Mouse (Mus musculus) thymus, postnatal 25 days (tissue): ENCODE measurements around the gene Acot8.

Source experiments
- DNase-seq: peaks from one replicate; pipeline ENCODE4 v3.0.0; 2022

Acot8 gene

DNA sequence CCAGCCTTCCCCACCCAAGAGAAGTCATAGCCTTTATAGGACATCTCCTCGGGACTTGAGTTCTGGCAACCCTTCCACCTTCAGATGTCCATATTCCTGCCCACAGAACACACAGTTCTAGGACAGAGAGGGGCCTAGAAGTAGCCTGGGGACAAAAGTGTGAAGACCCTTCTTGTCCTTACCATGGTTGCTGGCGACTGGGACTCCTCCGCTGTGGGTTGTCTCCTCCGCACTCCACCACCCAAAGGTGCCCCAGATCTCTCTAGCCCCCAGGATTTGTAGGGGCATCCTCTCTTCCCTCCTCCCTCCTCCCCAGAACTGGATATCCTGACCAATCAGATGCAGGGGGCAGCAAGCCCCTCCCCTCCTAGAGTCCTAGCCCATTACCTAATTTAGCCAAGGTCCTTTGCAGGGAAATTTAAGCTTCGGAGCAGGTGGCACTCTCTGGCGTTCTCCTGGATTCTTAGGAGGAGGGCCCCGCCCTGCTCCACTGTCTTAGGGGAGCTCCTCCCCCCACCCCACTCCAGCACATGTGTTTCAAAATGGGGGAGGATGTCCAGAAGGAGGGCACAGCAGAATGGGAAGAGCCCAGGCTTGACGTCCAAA lies 25.1 kb downstream of the Acot8 start, which contains the start of gene Tnnc2:
TSS of gene Tnnc2 (minus strand) at position 487 of the 606 bp plus-strand sequence.
- no peak for DNase-seq

DNA sequence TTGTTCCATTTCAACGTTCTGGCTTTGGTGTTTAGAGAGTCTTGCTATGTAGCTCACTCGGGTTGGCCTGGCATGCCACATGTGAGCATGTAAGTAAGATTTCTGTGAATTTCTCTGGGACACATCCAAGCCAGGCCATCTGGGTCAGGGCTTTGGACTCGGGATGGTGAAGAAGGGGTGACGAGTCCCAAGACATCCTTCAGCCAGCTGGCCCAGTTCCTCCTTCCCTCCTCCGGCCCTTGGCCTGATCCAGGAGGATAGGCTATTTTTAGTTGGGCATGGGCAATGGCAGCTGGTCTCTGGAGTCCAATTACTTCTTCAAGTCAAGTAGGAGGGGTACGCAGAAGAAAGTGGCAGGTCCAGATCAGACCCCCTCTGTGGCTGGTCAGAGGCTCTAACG lies 25.9 kb downstream of the Acot8 start:
- DNase-seq = no peak

DNA sequence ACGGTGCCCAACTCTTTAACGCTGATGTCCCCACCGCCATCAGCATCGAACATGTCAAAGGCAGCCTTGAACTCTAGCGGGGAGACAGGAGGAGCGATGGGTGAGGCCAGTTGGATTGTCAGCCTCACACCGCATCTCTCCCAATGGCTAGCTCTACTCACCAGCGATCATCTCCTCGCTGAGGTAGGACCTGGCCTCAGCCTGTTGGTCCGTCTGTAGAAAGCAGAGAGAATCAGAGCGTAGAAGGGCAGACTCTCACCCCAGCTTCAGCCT lies 26.7 kb downstream of the Acot8 start:
- DNase-seq = no peak

DNA sequence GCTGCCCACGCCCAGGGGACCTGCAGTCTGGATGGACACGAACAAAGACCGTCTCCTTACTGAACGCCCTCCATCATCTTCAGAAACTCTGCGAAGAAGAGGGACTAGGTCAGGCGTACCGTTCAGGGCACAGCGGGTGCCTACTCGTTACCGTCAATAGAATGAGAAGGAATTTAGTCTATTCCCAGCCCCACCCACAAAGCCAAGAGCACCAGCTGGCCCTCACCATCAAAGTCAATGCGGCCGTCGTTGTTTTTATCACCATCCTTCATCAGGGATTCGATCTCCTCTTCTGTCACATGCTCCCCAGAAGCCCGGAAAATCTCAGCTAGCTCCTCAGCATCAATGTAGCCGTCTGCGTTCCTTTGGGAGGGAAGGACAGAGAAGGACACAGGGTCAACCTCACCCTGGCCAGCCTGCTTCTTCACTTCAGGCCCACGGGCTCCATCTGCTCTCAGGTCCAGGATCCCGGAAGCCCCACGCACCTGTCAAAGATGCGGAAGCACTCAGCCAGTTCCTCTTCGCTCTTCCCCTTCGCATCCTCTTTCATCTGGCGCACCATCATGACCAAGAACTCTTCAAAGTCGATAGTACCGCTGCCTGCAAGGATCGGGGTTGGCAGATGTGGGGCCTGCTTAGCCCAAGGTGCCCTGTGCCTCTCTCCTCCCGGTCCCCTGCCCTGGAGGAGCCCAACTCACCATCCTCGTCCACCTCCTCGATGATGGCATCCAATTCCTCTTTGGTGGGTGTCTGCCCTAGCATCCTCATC lies 27.3 kb downstream of the Acot8 start:
- no peak for DNase-seq

DNA sequence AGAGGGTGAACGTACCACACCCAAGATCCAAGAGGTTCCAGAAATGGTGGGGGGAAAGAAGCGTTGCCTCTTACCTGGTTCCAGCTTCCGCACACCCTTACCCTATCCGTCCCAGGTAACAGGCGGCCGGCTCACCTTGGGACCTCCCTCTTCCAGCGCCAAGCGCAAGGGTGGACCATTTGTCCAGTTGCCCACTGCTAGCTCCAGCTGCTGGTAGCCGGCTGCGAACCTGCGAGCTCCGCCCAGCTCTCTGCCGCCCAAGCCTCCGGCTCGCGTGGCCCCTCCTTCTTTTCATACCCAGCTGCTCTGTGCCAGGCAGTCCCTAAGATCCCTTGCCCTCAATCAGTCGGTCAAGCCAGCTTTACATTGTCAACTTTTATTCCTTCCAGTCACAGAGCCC lies 27.9 kb downstream of the Acot8 start:
- no peak for DNase-seq

DNA sequence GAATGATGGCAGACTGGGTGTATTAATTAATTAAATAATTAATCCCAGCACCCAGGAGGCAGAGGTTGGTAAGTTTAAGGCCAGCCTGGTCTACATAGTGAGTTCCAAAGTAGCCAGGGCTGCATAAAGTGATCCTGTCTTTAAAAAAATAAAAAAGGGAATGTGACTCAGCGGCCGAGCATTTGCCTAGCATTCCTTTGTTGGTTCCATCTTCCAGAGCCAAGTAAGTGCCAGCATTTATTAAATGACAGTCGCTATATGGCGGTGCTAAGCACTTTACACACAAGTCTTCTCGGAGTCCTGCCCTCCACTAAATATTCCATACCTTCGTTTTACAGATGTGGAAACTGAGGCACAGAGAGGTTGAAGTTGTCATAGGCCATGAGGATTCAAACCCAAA lies 28.6 kb downstream of the Acot8 start:
- no peak for DNase-seq

DNA sequence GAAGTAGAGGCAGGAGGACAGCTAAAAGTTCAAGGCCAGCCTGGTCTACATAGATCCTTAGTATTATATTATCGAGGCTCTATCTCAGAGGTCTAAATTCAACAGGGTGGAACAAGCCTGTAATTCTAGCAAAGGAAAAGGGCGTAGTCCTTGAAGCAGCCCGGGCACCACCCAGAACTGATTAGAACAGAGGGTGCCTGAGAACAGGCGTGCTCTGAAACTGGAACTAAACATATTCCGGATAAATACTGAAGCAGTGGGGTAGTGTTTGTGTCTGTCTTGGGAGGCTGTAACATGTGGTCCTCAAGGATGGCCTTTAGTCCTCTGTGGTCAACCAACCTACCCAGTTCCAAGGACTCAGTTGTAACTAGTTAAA lies 30.7 kb downstream of the Acot8 start:
- no peak for DNase-seq

DNA sequence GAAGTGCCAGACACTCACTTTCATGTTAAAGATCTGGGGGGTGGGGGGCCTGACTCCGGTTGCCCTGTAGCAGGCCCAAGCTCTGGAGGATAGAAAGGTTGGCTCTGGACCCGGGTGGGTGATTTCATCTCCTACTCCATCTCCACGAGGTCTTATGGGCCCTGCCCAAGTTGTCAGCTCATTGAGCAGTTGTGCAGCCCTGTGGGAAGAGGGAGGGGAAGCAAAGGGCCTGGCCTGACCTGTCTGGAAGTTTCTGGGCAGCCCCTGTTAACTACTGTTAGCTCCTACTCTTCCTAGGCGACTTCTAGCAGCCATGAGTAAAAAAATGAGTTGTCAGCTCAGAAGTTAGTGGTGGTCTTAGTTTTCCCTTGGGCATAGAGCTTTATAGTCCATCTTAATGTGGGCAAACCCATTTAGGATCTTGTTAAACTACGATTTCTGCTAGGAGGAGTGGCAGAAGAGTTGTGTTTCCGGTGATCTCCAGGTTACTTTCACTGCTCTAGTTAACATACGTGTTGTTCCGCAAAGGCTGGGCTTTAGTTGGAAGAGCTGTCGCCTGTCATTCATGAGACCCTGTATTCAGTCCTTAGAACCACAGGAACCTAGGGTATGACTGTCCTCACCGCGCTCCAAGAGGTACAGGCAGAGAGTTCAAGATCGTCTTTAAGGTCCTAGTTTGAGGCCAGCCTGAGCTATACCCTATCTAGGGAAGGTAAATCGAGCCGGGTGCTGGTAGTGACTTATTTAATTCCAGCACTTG lies 31.3 kb downstream of the Acot8 start:
- DNase-seq = no peak

DNA sequence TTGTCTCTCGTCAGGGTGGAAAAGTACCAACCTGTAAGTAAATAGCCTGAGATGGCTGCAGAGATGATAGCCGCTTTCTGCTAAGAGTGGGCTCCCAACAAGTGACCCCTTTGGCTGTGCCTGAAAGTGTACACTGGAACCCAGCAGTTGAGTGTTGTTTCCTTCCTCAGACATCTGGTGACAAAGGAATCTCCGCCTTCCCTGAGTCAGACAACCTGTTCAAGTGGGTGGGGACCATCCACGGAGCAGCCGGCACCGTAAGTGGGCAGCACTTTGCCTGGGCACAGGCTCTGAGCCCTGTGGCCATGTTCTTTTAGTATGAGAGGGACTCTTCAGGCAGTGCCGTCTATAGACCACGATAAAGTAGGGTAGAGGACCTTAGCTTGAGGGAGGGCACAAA lies 33.6 kb downstream of the Acot8 start:
- DNase-seq = no peak

DNA sequence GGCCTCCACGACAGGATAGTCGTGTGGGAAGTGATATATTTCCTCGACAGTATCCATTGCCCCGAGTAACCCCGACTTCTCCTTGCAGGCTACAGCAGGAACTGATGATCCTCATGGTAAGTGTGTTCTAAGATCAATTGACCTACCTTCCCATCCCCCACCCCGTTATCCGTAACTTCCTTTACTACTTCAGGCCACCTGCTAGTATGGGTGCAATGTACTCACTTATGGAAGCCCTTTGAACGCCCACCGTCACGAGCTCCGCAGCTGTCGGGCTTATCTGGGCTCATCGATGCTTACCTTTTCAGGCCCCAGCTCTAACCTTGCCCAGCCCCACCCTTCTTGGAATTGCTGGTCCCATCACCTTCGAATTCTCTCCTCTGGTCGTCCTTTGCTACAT lies 34.4 kb downstream of the Acot8 start:
- no peak for DNase-seq

DNA sequence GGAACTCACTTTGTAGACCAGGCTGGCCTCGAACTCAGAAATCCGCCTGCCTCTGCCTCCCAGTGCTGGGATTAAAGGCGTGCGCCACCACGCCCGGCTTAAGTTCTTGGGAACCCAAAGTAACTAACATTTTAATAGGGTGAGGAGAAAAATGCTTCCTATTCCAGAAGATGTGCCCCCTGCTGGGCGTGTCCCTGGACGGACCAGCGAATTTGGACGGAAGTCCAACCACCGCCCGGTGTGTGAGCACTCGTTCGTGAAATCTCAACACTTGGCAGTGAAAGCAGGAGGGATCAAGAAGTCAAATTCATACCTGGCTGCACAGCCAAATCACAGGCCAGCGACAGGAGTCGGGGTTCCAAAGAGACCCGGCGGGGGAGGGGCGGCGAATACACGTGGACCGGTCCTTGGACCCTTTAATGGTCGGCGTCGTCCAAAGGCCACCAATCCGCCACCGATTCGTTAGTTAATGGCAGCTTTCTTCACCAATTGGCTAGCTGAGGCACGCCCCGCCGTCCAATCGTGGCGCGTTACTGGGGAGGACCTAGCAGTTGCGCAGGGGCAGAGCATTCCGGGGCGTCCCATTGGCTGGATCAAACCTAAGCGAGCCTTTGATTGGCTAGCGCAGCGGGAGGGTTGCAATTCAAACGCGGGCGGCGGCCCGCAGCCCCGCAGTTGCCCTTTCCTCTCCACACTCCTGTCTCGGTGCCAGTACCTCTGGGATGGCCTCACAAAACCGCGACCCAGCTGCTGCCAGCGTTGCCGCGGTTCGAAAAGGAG lies 35.2 kb downstream of the Acot8 start, which contains the start of gene Ube2c:
TSS of gene Ube2c (plus strand) at position 641 of the 780 bp plus-strand sequence.
- DNase-seq = peak; percentile 97

DNA sequence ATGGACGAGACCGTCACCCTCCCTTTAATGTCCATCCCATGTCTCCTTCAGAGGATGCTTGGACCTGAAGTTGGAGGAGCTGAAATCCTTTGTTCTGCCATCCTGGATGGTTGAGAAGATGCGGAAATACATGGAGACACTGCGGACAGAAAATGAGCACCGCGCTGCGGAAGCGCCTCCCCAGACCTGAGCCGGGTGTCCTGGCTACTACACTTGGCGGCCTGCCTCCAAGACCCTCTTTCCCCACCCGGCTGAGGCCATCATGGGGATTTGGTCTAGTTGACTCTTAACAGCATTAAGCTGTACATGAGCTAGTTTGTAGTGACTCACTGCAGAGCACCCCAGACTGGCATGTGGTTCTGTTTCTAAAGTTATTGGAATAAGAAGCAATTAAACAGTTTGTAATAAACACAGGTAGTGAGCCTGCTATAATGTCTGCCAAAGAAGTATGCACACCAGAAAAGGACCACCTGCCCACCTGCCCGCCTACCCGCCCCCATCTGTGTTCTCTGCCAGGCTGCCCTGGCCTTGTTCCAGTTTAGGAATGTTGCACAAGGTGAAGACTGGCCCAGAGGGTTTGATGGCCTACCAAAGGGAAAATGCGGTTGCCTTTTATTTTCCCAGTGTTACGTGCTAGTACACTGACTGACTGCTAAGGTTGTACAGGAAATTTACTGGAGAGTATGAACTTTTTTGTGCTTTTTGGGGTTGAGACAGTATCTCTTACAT lies 36.7 kb downstream of the Acot8 start:
- DNase-seq = no peak

DNA sequence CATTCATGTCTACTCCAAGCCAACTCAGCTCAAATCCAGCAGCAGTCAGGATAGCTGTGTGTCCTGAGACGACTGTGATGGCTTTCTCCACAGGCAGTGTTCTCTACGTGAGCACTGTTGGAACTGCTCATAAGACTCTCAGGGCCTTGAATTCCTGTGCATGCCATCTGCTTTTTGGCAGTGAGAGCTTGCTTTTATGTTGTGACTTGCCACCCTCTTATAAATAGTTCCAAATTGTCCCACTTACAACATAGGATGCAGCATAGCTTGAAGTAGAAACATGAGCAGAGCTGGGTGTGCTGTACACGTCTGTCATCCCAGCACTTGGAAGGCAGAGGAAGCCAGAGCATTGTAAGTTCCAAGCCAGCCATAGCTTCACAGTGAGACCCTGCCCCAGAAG lies 38.8 kb downstream of the Acot8 start:
- DNase-seq = no peak

DNA sequence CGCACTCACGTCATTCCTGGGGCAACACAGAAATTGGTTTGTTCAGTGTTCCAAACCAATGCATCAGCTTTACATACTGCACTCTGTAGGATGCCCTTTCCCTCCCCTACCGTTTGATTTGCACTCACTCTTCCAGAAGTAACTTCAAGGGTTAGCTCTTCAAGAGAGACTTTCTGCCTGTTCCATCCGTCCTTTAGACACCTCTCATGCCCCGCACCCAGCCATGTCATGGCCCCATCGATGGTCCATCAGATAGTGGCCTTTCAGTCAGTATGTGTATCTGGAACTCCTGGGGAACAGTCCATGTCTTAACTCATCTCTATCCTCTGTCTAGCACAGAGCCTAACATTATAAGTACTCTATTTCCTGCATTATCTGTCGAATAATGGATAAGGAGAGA lies 42.1 kb downstream of the Acot8 start:
- DNase-seq = no peak

DNA sequence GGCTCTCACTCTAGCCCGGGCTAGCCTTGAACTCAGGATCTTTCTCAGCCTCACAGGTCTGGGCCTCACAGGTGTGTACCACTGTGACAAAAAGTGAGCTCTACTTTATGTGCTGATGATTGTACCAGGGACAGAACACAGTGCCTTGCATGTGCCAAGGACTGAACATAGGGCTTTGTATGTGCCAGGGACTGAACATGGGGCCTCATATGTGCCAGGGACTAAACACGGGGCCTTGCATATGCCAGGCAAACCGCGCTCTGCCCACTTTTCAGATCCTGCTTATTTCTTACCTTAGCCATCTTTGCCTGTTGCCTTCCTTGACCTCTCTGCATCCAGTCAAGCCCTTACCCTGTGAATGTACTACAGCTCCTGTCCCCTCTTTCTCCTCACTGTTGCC lies 42.7 kb downstream of the Acot8 start:
- no peak for DNase-seq

DNA sequence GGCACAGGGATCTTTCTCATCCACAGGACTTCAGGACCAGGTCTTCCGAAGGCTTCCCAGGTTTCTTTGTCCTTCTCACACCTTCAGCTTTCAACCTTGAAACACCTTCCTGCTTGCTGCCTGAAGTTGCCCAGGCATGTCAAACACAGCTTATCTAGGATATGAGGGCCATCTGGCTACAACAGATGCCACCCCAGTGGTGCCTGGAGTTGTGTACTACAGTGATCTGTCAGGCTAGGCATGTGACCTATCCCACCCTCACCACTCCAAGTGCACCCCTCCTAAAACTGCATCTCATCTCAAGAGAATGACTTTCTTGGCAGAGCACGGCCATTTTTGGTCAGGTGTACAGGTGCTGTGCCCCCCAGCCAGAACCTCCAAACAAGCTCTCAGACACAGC lies 43.2 kb downstream of the Acot8 start:
- DNase-seq = no peak

DNA sequence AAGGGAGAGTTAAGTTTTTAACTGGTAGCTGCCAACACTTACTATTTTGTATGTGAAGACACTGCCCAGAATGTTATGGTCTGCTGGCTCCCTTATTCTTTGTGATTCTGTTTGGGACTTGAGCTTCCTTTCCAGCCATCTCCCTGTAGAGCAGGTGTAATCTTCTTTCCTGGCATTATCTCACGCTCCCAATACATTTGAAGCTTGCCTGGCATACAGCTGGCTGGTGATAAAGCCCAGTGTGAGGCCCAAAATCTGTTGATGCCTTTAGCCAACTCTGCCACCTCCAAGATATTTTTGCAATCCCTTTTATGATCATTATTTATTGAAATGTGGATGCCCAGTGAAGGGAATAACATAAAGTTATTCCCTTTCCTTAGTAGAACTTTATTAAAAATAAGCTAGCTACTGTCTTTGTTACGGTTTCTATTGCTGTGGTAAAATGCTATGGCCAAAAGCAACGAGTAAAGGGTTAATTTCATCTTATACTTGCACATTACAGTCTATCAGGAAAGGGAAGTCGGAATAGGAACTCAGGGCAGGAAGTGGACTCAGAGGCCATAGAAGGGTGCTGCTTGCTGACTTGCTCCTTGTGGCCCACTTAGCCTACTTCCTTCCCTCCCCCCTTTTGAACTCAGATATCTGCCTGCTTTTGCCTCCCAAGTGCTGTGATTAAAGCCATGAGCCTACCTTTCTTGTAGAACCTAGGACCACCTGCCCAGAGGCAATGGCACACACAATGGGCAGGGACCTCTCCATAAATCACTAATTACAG lies 44.4 kb downstream of the Acot8 start:
- DNase-seq = no peak

DNA sequence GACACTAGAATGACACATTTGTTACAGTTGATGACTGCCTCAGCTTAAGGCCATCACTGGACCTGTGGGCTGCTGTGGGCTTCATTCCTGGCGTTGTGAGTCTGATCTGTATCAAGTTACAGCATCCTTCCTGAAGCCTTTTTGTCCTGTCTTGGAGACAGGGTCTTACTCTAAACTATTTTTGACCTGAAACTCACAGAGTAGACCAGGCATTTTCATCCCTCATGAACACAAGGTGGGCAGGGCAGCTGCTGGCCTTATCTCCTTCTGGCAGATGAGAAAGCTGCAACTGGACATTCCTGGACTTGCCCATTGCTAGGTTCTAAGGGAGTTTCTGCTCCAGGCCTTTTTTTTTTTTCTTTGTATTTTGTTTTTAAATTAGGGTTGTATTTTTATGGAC lies 46.0 kb downstream of the Acot8 start:
- no peak for DNase-seq

DNA sequence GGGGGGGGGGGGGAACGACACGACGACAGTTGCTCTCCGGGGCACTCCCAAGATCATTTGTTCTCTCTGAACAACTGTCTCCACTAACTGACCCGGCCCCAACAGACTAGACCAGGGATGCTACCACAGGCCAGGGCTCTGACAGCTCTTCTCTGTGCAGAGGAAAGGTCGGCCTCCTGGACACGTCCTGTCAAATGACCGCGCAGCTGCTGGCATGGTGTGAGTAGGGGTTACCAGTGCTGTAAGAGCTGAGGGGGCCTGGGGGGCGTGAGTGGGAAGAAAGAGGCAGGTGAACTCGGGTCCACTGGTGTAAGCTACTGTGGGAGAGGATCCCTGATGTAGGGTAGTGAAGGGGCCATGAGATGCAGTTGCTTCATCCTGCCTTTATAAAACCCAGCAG lies 46.8 kb downstream of the Acot8 start:
- no peak for DNase-seq

DNA sequence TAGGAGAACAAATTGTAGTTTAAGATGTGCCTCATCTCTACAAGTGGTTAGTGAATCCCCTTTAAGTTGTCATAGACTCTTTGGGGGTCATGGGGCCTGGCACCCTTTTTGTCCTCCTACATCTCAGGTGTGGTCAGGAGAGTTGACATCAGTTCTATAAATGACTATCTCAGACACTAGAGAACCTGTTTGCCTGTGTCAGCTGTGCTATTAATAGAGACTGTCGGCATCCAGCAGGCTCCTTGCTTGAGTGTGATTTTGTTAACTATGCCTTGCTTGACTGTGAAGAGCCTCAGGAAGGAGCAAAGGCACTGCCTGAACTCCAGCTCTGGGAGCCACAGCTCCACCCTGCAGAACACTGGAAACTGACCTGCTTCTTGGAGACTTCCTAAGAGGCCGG lies 49.9 kb downstream of the Acot8 start:
- no peak for DNase-seq

DNA sequence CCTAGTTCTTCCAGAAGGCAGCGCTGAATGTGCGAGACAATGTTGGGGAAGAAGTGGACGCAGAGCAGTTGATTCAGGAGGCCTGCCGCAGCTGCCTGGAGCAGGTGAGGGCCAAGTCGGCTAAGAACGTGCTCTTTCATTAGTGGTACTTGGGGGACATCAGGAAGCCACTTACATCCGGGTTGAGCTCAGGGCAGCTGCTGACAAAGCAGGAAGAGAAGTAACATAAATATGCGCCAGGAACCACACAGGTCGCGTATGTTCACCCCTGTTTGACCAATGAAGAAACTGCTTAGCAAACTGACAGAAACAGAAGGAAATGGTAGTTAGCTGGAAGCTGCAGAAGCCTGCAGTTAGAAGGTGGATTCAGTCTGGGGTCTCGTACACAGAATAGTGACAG lies 50.6 kb downstream of the Acot8 start:
- DNase-seq = no peak

DNA sequence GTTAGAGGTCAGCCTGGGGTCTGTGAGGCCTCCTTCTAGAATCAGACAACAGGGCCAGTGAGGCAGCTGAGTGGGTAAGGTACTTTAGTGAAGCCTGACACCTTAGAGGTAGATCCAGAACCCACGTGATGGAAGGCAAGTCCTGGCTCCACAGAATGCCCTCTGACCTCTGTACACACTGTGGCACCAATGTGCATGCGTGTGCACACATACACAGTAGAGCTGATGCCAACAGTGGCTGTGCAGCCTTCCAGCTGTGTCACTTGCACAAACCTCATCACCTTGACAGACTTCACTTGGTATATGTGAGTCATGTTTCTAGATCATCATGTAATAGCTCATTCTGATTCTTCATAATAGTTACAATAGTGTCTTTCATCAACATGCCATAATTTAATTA lies 52.2 kb downstream of the Acot8 start:
- DNase-seq = no peak
